Mouse (Mus musculus) myocyte (in vitro differentiated cells): Measurements from ENCODE around the gene Pkp1. TPM values are rescaled to one million over a fixed set of nuclear protein-coding genes. Genes with fewer than 3 reads are reported as not detected.
A peak's percentile ranks its signal among the peaks of the same experiment; 100 is the strongest.

Experiments used
- H3K27me3 ChIP-seq: one replicate; pipeline ENCODE4 v1.6.1; 2011; ENCODE audit not compliant: control insufficient read depth, insufficient read depth, insufficient read length
- H3K36me3 ChIP-seq: one replicate; pipeline ENCODE4 v1.6.1; 2011; ENCODE audit not compliant: control insufficient read depth, insufficient read depth
- H3K4me2 ChIP-seq: one replicate; pipeline ENCODE4 v1.6.1; 2011; ENCODE audit warnings: low read depth, control low read depth
- H3K4me3 ChIP-seq: one replicate; pipeline ENCODE4 v1.5.1; 2011; ENCODE audit warnings: mild to moderate bottlenecking, control low read depth, moderate library complexity
- H3K79me2 ChIP-seq: one replicate; pipeline ENCODE4 v1.6.1; 2011; ENCODE audit not compliant: control insufficient read depth, insufficient read depth
- H3ac ChIP-seq: one replicate; pipeline ENCODE4 v1.6.1; 2011; ENCODE audit not compliant: control insufficient read depth, insufficient read length
- MYOD1 ChIP-seq, 3 experiments: IDR thresholded peaks; one replicate each; pipeline ENCODE4 v1.6.1; 2011; ENCODE audit warnings: control low read depth in 2 of 3, low read depth in 2 of 3, mild to moderate bottlenecking in 2 of 3, moderate library complexity in 1 of 3; ENCODE audit not compliant: insufficient read length in 2 of 3, control insufficient read depth in 1 of 3
- MYOG ChIP-seq, 3 experiments: IDR thresholded peaks; one replicate each; pipeline ENCODE4 v1.6.1; 2011; ENCODE audit warnings: control low read depth in 2 of 3, low read depth in 2 of 3, mild to moderate bottlenecking in 2 of 3; ENCODE audit not compliant: insufficient read length in 2 of 3, control insufficient read depth in 1 of 3, insufficient read depth in 1 of 3
- POLR2A ChIP-seq: IDR thresholded peaks from one replicate; pipeline ENCODE4 v1.6.1; 2011; ENCODE audit warnings: low read depth, mild to moderate bottlenecking, control low read depth, moderate library complexity; ENCODE audit not compliant: insufficient read length
- polyA plus RNA-seq: library from polyadenylated mRNA; unstranded; fragments of >200 nt; fragmentation: generic; extraction: Trizol; gene quantifications from one replicate; pipeline ENCODE4 v1.2.1, GENCODE M21; 2012; ENCODE audit warnings: missing spikeins

Gene Pkp1
- polyA plus RNA-seq, 1 experiment = 74.8 TPM

DNA sequence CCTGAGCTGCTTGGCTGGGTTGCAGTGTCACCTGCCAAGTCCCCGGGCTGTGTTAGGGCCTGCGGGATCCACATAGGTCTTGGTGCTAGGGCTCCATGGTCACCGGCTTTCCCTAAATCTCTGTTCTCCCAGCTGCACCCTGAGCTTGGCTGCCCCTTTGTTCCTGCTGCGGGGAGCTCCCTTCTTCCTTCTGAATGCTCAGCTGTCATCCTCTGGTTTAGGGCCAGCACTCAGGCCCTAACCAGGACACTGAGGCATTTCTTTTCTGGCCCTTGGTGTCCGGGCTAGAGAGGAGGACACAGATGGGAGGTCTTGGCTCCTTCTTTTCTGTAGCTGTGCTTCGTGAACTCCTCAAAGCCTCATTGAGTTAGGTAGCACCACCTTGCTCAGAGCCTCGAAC, 97.2 kb downstream of the Pkp1 start:
- no peak overlapping the region for H3K4me2 ChIP-seq
- H3K79me2 ChIP-seq = no peaks in the 10 kb centered on the region
- no peak overlapping the region for H3ac ChIP-seq
- H3K27me3 ChIP-seq = peaks cover 4% of the 10 kb centered on the region
- no peaks in the 10 kb centered on the region for H3K36me3 ChIP-seq
- peak in 2 of 3 experiments; percentile 50 to 65 for TF ChIP-seq MYOG (IDR thresholded peaks at IDR 0.05; ENCODE audit: control insufficient read depth in 1 of 3, insufficient read depth in 1 of 3, insufficient read length in 2 of 3, low read depth in 2 of 3)
- TF ChIP-seq POLR2A = no peak
- TF ChIP-seq MYOD1 (IDR thresholded peaks at IDR 0.05; ENCODE audit: control insufficient read depth in 1 of 3, insufficient read length in 2 of 3, low read depth in 2 of 3) = peak in 2 of 3 experiments; percentile 33 to 44
- no peak overlapping the region for H3K4me3 ChIP-seq

Other genes starting within 250 kb of the Pkp1 start
- 219 TPM for gene Csrp1, start 199.1 kb downstream of the Pkp1 start, polyA plus RNA-seq
- gene Phlda3, start 153.1 kb downstream of the Pkp1 start, polyA plus RNA-seq = 317 TPM
- 3,569 TPM for gene Tnni1, start 139.8 kb downstream of the Pkp1 start, polyA plus RNA-seq
- gene Lad1, start 100.6 kb downstream of the Pkp1 start, polyA plus RNA-seq = 0.46 TPM
- gene Tnnt2, start 82.9 kb downstream of the Pkp1 start, polyA plus RNA-seq = 2,000 TPM
- gene Igfn1, start 87.1 kb upstream of the Pkp1 start, polyA plus RNA-seq = 7.1 TPM
- 127 TPM for gene Tmem9, start 88.9 kb upstream of the Pkp1 start, polyA plus RNA-seq
- gene Ascl5, start 131.6 kb upstream of the Pkp1 start, polyA plus RNA-seq = 0.36 TPM
- 177 TPM for gene Cacna1s, start 133.5 kb upstream of the Pkp1 start, polyA plus RNA-seq
- gene Kif21b, start 212.2 kb upstream of the Pkp1 start, polyA plus RNA-seq = 16.8 TPM